Mouse (Mus musculus): ENCODE measurements around the gene Gm4981.
"Not testable (repeated sequence)": the region's sequence is repeated elsewhere in the genome, so short reads cannot be mapped to it uniquely, and the experiment has no call there.

The Gm4981 gene

GRCm38 (mm10) chr10:58221571-58221970 lies 14.9 kb downstream of the Gm4981 start:
- not testable (repeated sequence) for DNase-seq

- no peak for DNase-seq
These were observed 15.8 kb downstream of the Gm4981 start for GRCm38 (mm10) chr10:58220726-58221125.

- DNase-seq, result no peak
These were observed 19.1 kb downstream of the Gm4981 start for GRCm38 (mm10) chr10:58217366-58217765.

GRCm38 (mm10) chr10:58215353-58215752 lies 21.1 kb downstream of the Gm4981 start:
- DNase-seq, result no peak

GRCm38 (mm10) chr10:58214934-58215333 lies 21.6 kb downstream of the Gm4981 start:
- no peak for DNase-seq

GRCm38 (mm10) chr10:58214497-58214896 lies 22.0 kb downstream of the Gm4981 start:
- DNase-seq, result no peak

- no peak for DNase-seq
These were observed 24.3 kb downstream of the Gm4981 start for GRCm38 (mm10) chr10:58212230-58212629.

GRCm38 (mm10) chr10:58211213-58211612 lies 25.3 kb downstream of the Gm4981 start:
- no peak for DNase-seq

GRCm38 (mm10) chr10:58210514-58210913 lies 26.0 kb downstream of the Gm4981 start:
- DNase-seq, result no peak

GRCm38 (mm10) chr10:58209710-58210467 lies 26.6 kb downstream of the Gm4981 start:
- no peak for DNase-seq

- no peak for DNase-seq
These were observed 29.7 kb downstream of the Gm4981 start for GRCm38 (mm10) chr10:58206639-58207404.

GRCm38 (mm10) chr10:58205986-58206385 lies 30.5 kb downstream of the Gm4981 start:
- no peak for DNase-seq

Measured in kidney, postnatal 10 days (tissue).